Mouse (Mus musculus): ENCODE measurements around the gene 1700057G04Rik. TPM values are rescaled to one million over a fixed set of nuclear protein-coding genes. Genes with fewer than 3 reads are reported as not detected.
"Not testable (repeated sequence)": the region's sequence is repeated elsewhere in the genome, so short reads cannot be mapped to it uniquely, and the experiment has no call there.

The 1700057G04Rik gene
- polyA plus RNA-seq, 1 experiment from 2014 or later: not detected

GRCm38 (mm10) chr9:92292922-92293321 lies 16.3 kb upstream of the 1700057G04Rik start:
- no peaks in the 10 kb centered on the region for H3K9me3 ChIP-seq (ENCODE audit: control insufficient read depth, low read length)
- 56% methylated on average over 3 of the region's 3 CpGs for WGBS
- no peak for DNase-seq (ENCODE audit: low spot score)

GRCm38 (mm10) chr9:92293560-92294548 lies 15.3 kb upstream of the 1700057G04Rik start:
- no peaks in the 10 kb centered on the region for H3K9me3 ChIP-seq (ENCODE audit: control insufficient read depth, low read length)
- no peaks in the 10 kb centered on the region for H3K27me3 ChIP-seq (ENCODE audit: control insufficient read depth, insufficient read depth, low read length)
- no peak overlapping the region for H3K9ac ChIP-seq (ENCODE audit: low read length)
- ATAC-seq (ENCODE audit: insufficient number of reproducible peaks, low FRiP score, low TSS enrichment, low read depth) (no peak), DNase-seq (ENCODE audit: low spot score) (no peak)
- H3K36me3 ChIP-seq (ENCODE audit: control insufficient read depth, insufficient read depth, low read length): no peaks in the 10 kb centered on the region
- 93% methylated on average over 2 of the region's 2 CpGs for WGBS
- no peak overlapping the region for H3K27ac ChIP-seq (replicated peaks; ENCODE audit: low read depth, low read length)
- no peak overlapping the region for H3K4me2 ChIP-seq (ENCODE audit: low read depth, severe bottlenecking)
- H3K4me1 ChIP-seq (ENCODE audit: control insufficient read depth, insufficient read depth, low read length): no peaks in the 10 kb centered on the region
- H3K4me3 ChIP-seq (ENCODE audit: low read depth, low read length): no peak overlapping the region

More at GRCm38 (mm10) chr9:92292922-92293321, 16.3 kb upstream of the 1700057G04Rik start:
- Histone ChIP-seq H3K27ac (replicated peaks; ENCODE audit: low read depth, low read length) (no peak overlapping the region), H3K4me3 (ENCODE audit: low read depth, low read length) (no peak overlapping the region), H3K36me3 (ENCODE audit: control insufficient read depth, insufficient read depth, low read length) (no peaks in the 10 kb centered on the region), H3K4me2 (ENCODE audit: low read depth, severe bottlenecking) (no peak overlapping the region), H3K27me3 (ENCODE audit: control insufficient read depth, insufficient read depth, low read length) (no peaks in the 10 kb centered on the region), H3K4me1 (ENCODE audit: control insufficient read depth, insufficient read depth, low read length) (no peaks in the 10 kb centered on the region), H3K9ac (ENCODE audit: low read length) (no peak overlapping the region)
- ATAC-seq (ENCODE audit: insufficient number of reproducible peaks, low FRiP score, low TSS enrichment, low read depth): no peak

- H3K9ac ChIP-seq (ENCODE audit: low read length): no peak overlapping the region
- ATAC-seq (ENCODE audit: insufficient number of reproducible peaks, low FRiP score, low TSS enrichment, low read depth) (no peak), DNase-seq (ENCODE audit: low spot score) (no peak)
- no peak overlapping the region for H3K4me2 ChIP-seq (ENCODE audit: low read depth, severe bottlenecking)
- H3K4me3 ChIP-seq (ENCODE audit: low read depth, low read length): no peak overlapping the region
- no peak overlapping the region for H3K27ac ChIP-seq (replicated peaks; ENCODE audit: low read depth, low read length)
- no peaks in the 10 kb centered on the region for H3K36me3 ChIP-seq (ENCODE audit: control insufficient read depth, insufficient read depth, low read length)
- no peaks in the 10 kb centered on the region for H3K27me3 ChIP-seq (ENCODE audit: control insufficient read depth, insufficient read depth, low read length)
- H3K4me1 ChIP-seq (ENCODE audit: control insufficient read depth, insufficient read depth, low read length): no peaks in the 10 kb centered on the region
- H3K9me3 ChIP-seq (ENCODE audit: control insufficient read depth, low read length): no peaks in the 10 kb centered on the region
- 77% methylated on average over 1 of the region's 1 CpGs for WGBS
Observed at GRCm38 (mm10) chr9:92298288-92298687, 10.9 kb upstream of the 1700057G04Rik start.

- Histone ChIP-seq H3K9me3 (ENCODE audit: control insufficient read depth, low read length) (no peaks in the 10 kb centered on the region), H3K4me1 (ENCODE audit: control insufficient read depth, insufficient read depth, low read length) (no peaks in the 10 kb centered on the region), H3K27ac (replicated peaks; ENCODE audit: low read depth, low read length) (no peak overlapping the region), H3K9ac (ENCODE audit: low read length) (no peak overlapping the region), H3K4me2 (ENCODE audit: low read depth, severe bottlenecking) (no peak overlapping the region), H3K27me3 (ENCODE audit: control insufficient read depth, insufficient read depth, low read length) (no peaks in the 10 kb centered on the region), H3K4me3 (ENCODE audit: low read depth, low read length) (no peak overlapping the region), H3K36me3 (ENCODE audit: control insufficient read depth, insufficient read depth, low read length) (no peaks in the 10 kb centered on the region)
- 53% methylated on average over 3 of the region's 3 CpGs for WGBS
- no peak for DNase-seq (ENCODE audit: low spot score)
- no peak for ATAC-seq (ENCODE audit: insufficient number of reproducible peaks, low FRiP score, low TSS enrichment, low read depth)
Observed at GRCm38 (mm10) chr9:92301213-92301612, 8.0 kb upstream of the 1700057G04Rik start.

- DNase-seq (ENCODE audit: low spot score): no peak
- 83% methylated on average over 8 of the region's 8 CpGs for WGBS
- Histone ChIP-seq H3K9ac (ENCODE audit: low read length) (no peak overlapping the region), H3K4me3 (ENCODE audit: low read depth, low read length) (no peak overlapping the region), H3K4me1 (ENCODE audit: control insufficient read depth, insufficient read depth, low read length) (no peaks in the 10 kb centered on the region), H3K4me2 (ENCODE audit: low read depth, severe bottlenecking) (no peak overlapping the region), H3K27ac (replicated peaks; ENCODE audit: low read depth, low read length) (no peak overlapping the region), H3K9me3 (ENCODE audit: control insufficient read depth, low read length) (no peaks in the 10 kb centered on the region), H3K36me3 (ENCODE audit: control insufficient read depth, insufficient read depth, low read length) (no peaks in the 10 kb centered on the region), H3K27me3 (ENCODE audit: control insufficient read depth, insufficient read depth, low read length) (no peaks in the 10 kb centered on the region)
- ATAC-seq (ENCODE audit: insufficient number of reproducible peaks, low FRiP score, low TSS enrichment, low read depth): no peak
Observed at GRCm38 (mm10) chr9:92305075-92305474, 4.1 kb upstream of the 1700057G04Rik start.

- no peak overlapping the region for H3K4me2 ChIP-seq (ENCODE audit: low read depth, severe bottlenecking)
- H3K4me3 ChIP-seq (ENCODE audit: low read depth, low read length): no peak overlapping the region
- DNase-seq (ENCODE audit: low spot score) (no peak), ATAC-seq (ENCODE audit: insufficient number of reproducible peaks, low FRiP score, low TSS enrichment, low read depth) (no peak)
- H3K9ac ChIP-seq (ENCODE audit: low read length): no peak overlapping the region
- no peaks in the 10 kb centered on the region for H3K36me3 ChIP-seq (ENCODE audit: control insufficient read depth, insufficient read depth, low read length)
- no peaks in the 10 kb centered on the region for H3K9me3 ChIP-seq (ENCODE audit: control insufficient read depth, low read length)
- no peaks in the 10 kb centered on the region for H3K27me3 ChIP-seq (ENCODE audit: control insufficient read depth, insufficient read depth, low read length)
- WGBS: 88% methylated on average over 8 of the region's 8 CpGs
- no peak overlapping the region for H3K27ac ChIP-seq (replicated peaks; ENCODE audit: low read depth, low read length)
- no peaks in the 10 kb centered on the region for H3K4me1 ChIP-seq (ENCODE audit: control insufficient read depth, insufficient read depth, low read length)
Observed at GRCm38 (mm10) chr9:92305620-92306220, 3.5 kb upstream of the 1700057G04Rik start.

GRCm38 (mm10) chr9:92316791-92317190 lies 7.6 kb downstream of the 1700057G04Rik start:
- Histone ChIP-seq H3K4me2 (ENCODE audit: low read depth, severe bottlenecking) (no peak overlapping the region), H3K9me3 (ENCODE audit: control insufficient read depth, low read length) (no peaks in the 10 kb centered on the region), H3K4me3 (ENCODE audit: low read depth, low read length) (no peak overlapping the region), H3K27ac (replicated peaks; ENCODE audit: low read depth, low read length) (no peak overlapping the region), H3K9ac (ENCODE audit: low read length) (no peak overlapping the region), H3K4me1 (ENCODE audit: control insufficient read depth, insufficient read depth, low read length) (no peaks in the 10 kb centered on the region), H3K27me3 (ENCODE audit: control insufficient read depth, insufficient read depth, low read length) (no peaks in the 10 kb centered on the region), H3K36me3 (ENCODE audit: control insufficient read depth, insufficient read depth, low read length) (no peaks in the 10 kb centered on the region)
- no peak for ATAC-seq (ENCODE audit: insufficient number of reproducible peaks, low FRiP score, low TSS enrichment, low read depth)
- WGBS: 94% methylated on average over 3 of the region's 3 CpGs
- DNase-seq (ENCODE audit: low spot score): no peak

- H3K9me3 ChIP-seq (ENCODE audit: control insufficient read depth, low read length); H3K4me1 ChIP-seq (ENCODE audit: control insufficient read depth, insufficient read depth, low read length); DNase-seq (ENCODE audit: low spot score); H3K4me3 ChIP-seq (ENCODE audit: low read depth, low read length); H3K4me2 ChIP-seq (ENCODE audit: low read depth, severe bottlenecking); H3K27ac ChIP-seq (replicated peaks; ENCODE audit: low read depth, low read length); ATAC-seq (ENCODE audit: insufficient number of reproducible peaks, low FRiP score, low TSS enrichment, low read depth); H3K36me3 ChIP-seq (ENCODE audit: control insufficient read depth, insufficient read depth, low read length); H3K27me3 ChIP-seq (ENCODE audit: control insufficient read depth, insufficient read depth, low read length); H3K9ac ChIP-seq (ENCODE audit: low read length): not testable (repeated sequence)
- WGBS: 82% methylated on average over 9 of the region's 9 CpGs
Observed at GRCm38 (mm10) chr9:92325936-92326335, 16.8 kb downstream of the 1700057G04Rik start.

Data from limb, embryonic 11.5 days (tissue).